Mouse (Mus musculus) embryonic facial prominence, embryonic 14.5 days (tissue): Measurements from ENCODE around the gene March4. TPM values are rescaled to one million over a fixed set of nuclear protein-coding genes. Genes with fewer than 3 reads are reported as not detected.

Source experiments
- ATAC-seq: fragments of 200-750 bp; cut with Nextera tagmentation; 2 replicates; pipeline ENCODE4 v1.8.0; 2017; ENCODE audit warnings: low read depth, moderate number of reproducible peaks, moderate TSS enrichment
- DNase-seq: peaks from one replicate; pipeline ENCODE4 v3.0.0-alpha.2; 2015; ENCODE audit warnings: low spot score
- H3K27ac ChIP-seq: fragments of 300-500 bp; sonication (generic); replicated peaks from 2 replicates; pipeline ENCODE4 v1.5.1; 2014; ENCODE audit warnings: low read depth, mild to moderate bottlenecking, low read length, moderate library complexity
- H3K27me3 ChIP-seq: fragments of 300-500 bp; sonication (generic); replicated peaks from 2 replicates; pipeline ENCODE4 v1.6.1; 2014; ENCODE audit warnings: low read length; ENCODE audit not compliant: control insufficient read depth, insufficient read depth
- H3K36me3 ChIP-seq: fragments of 300-500 bp; sonication (generic); 2 replicates; pipeline ENCODE4 v1.6.1; 2014; ENCODE audit warnings: low read length, mixed read lengths; ENCODE audit not compliant: control insufficient read depth, insufficient read depth
- H3K4me1 ChIP-seq: fragments of 300-500 bp; sonication (generic); 2 replicates; pipeline ENCODE4 v1.6.1; 2014; ENCODE audit warnings: antibody characterized with exemption, low read length; ENCODE audit not compliant: control insufficient read depth, insufficient read depth
- H3K4me2 ChIP-seq: fragments of 300-500 bp; sonication (generic); 2 replicates; pipeline ENCODE4 v1.6.1; 2014; ENCODE audit warnings: low read depth, mild to moderate bottlenecking, low read length, moderate library complexity, mixed read lengths
- H3K4me3 ChIP-seq: fragments of 300-500 bp; sonication (generic); 2 replicates; pipeline ENCODE4 v1.5.1; 2014; ENCODE audit warnings: low read depth, mild to moderate bottlenecking, low read length
- H3K9ac ChIP-seq: fragments of 300-500 bp; sonication (generic); 2 replicates; pipeline ENCODE4 v1.6.1; 2014; ENCODE audit warnings: low read depth, mild to moderate bottlenecking, low read length, moderate library complexity, mixed read lengths
- H3K9me3 ChIP-seq: fragments of 300-500 bp; sonication (generic); 2 replicates; pipeline ENCODE4 v1.6.1; 2016; ENCODE audit warnings: low read length; ENCODE audit not compliant: control insufficient read depth
- WGBS: fragments of 180-500 bp; shearing (Covaris S2); extraction: QIAGEN DNeasy Blood & Tissue Kit; methylation state at CpG from one replicate; pipeline ENCODE4 v1.1.7; 2014; 5-methylcytosine and 5-hydroxymethylcytosine counted together
- polyA plus RNA-seq: library from polyadenylated mRNA; unstranded; fragments of >200 nt; fragmentation: Nextera tagmentation; extraction: Ambion mirVana; gene quantifications from 2 replicates; pipeline ENCODE4 v1.2.1, GENCODE M21; 2014

The March4 gene
- polyA plus RNA-seq, 1 experiment from 2014 or later = 0.17 TPM

DNA sequence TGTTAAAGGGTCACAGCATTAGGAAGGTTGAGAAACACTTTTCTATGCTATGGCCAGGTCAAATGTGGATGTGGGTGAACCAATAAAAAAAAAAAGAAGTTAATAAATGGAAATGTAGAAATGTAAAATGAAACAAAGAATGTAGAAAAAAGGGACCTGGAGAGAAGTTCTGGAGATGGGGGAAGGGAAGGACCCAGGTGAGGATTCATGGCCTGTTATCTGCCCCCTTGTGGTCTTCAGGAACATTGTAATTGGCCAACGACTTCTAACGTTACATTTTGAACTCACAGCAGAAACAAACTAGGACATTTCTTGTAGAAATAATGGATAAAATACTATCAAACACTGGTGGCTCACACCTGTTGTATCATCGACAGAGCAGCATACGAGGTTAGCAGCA is 38.4 kb upstream of the March4 start:
- DNase-seq (no peak), ATAC-seq (no peak)
- H3K4me2 ChIP-seq = no peak overlapping the region
- peaks cover 6% of the 10 kb centered on the region; the same call in 1 of the 2 replicates for H3K4me1 ChIP-seq
- no peak overlapping the region for H3K4me3 ChIP-seq
- H3K36me3 ChIP-seq = no peaks in the 10 kb centered on the region
- no peaks in the 10 kb centered on the region for H3K9me3 ChIP-seq
- H3K27me3 ChIP-seq = peaks cover 11% of the 10 kb centered on the region; the same call in 1 of the 2 replicates
- no peak overlapping the region for H3K27ac ChIP-seq
- no peak overlapping the region for H3K9ac ChIP-seq
- WGBS = 51% methylated on average over 4 of the region's 4 CpGs

DNA sequence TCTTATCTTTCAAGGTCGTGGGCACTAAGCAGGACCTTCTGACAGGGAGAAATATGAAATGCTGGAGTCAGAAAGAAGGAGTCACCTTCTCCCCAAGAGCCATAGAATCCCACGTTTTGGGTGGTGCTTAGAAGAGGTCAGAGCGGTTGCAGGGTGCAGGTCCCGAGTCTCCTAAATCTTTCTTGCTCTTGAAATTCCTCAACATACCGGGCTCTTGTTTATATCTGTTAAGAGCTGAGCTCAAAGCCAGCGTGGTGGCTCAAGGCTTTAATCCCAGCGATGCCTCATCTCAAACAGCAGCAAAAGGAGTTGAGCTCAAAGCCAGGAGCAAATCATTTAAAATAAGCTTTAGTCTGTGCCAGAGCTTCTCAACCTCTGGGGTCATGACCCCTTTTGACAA is 37.9 kb upstream of the March4 start:
- DNase-seq (no peak), ATAC-seq (no peak)
- Histone ChIP-seq H3K9me3 (no peaks in the 10 kb centered on the region), H3K4me2 (no peak overlapping the region), H3K27me3 (peaks cover 11% of the 10 kb centered on the region; the same call in 1 of the 2 replicates), H3K36me3 (no peaks in the 10 kb centered on the region), H3K4me1 (peaks cover 6% of the 10 kb centered on the region; the same call in 1 of the 2 replicates), H3K27ac (no peak overlapping the region), H3K9ac (no peak overlapping the region), H3K4me3 (no peak overlapping the region)
- 59% methylated on average over 7 of the region's 7 CpGs for WGBS

DNA sequence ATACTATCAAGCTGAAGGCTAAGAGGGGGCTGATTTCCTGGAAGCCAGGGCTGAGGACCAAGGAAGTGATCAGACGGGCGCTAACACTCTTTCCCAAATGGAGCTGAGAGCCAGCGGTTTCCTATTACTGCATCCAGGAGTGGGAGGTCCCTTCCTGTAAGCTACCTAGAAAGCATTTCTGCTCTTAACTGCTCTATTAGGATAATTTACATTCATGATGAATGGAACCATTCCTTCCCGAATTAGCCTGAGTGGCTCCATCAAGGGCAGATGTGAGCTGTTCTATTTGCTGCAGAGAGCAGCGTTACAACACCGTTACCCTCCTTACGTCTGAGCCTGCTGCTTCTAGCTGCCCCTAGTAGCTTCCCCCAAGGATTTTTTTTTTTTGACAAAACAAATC is 37.3 kb upstream of the March4 start:
- Histone ChIP-seq H3K9me3 (no peaks in the 10 kb centered on the region), H3K27ac (no peak overlapping the region), H3K27me3 (peaks cover 11% of the 10 kb centered on the region; the same call in 1 of the 2 replicates), H3K36me3 (no peaks in the 10 kb centered on the region), H3K4me3 (no peak overlapping the region), H3K4me1 (peaks cover 6% of the 10 kb centered on the region; the same call in 1 of the 2 replicates), H3K9ac (no peak overlapping the region), H3K4me2 (no peak overlapping the region)
- 48% methylated on average over 7 of the region's 7 CpGs for WGBS
- no peak for ATAC-seq
- DNase-seq = no peak

DNA sequence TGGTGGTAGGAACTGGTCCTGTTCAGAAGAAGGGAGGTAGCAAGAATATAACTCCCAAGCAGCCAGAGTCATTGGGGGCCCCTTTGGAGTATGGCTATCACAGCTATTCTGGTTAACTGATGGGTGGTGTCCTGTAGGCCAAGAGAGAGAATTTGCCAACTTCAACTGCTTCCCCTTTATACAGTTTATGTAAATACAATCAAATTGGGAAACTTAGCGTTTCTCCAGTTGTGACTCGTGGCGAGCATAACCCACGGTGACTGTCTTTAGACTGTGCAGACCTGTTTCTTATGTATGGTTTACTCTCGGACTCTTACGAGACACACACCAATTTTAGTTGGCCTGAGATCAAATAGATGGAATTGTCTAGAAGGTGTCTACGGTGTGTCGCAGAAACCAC is 32.0 kb upstream of the March4 start:
- DNase-seq (no peak), ATAC-seq (no peak)
- Histone ChIP-seq H3K9ac (no peak overlapping the region), H3K4me1 (0 out of 2 replicates have a peak, but pooled peaks cover 3% of the 10 kb centered on the region), H3K9me3 (no peaks in the 10 kb centered on the region), H3K27ac (no peak overlapping the region), H3K27me3 (no peaks in the 10 kb centered on the region), H3K4me3 (no peak overlapping the region), H3K4me2 (no peak overlapping the region), H3K36me3 (no peaks in the 10 kb centered on the region)
- WGBS = 84% methylated on average over 8 of the region's 8 CpGs

DNA sequence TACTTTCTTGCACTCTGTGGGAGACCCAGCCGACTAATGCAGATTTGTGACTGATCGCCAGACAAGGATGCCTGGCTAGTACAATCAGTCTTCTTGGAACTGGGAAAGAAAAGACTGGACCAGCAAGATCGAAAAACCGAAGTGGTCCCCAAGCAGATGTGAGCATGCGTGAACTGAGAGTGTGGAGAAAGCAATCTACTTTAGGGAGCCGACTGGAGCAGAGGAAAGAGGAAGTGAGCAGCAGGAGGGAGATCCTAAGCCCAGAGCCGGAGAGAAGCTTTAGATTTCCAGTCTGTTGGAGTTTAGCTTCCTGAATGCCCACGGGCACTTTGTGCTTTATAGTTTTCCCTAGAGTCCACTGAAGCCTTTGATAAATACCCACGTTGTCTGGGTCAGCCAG is 30.3 kb upstream of the March4 start:
- 0 out of 2 replicates have a peak overlapping the region, but pooled peaks have one; percentile 31 for H3K9ac ChIP-seq
- H3K9me3 ChIP-seq = no peaks in the 10 kb centered on the region
- H3K36me3 ChIP-seq = no peaks in the 10 kb centered on the region
- no peak overlapping the region for H3K27ac ChIP-seq
- ATAC-seq (no peak), DNase-seq (peak; percentile 13)
- H3K4me3 ChIP-seq = peak overlapping the region; percentile 13; the same call in 1 of the 2 replicates
- 31% methylated on average over 9 of the region's 9 CpGs for WGBS
- H3K27me3 ChIP-seq = no peaks in the 10 kb centered on the region
- H3K4me2 ChIP-seq = peak overlapping the region; percentile 43
- 0 out of 2 replicates have a peak, but pooled peaks cover 3% of the 10 kb centered on the region for H3K4me1 ChIP-seq

DNA sequence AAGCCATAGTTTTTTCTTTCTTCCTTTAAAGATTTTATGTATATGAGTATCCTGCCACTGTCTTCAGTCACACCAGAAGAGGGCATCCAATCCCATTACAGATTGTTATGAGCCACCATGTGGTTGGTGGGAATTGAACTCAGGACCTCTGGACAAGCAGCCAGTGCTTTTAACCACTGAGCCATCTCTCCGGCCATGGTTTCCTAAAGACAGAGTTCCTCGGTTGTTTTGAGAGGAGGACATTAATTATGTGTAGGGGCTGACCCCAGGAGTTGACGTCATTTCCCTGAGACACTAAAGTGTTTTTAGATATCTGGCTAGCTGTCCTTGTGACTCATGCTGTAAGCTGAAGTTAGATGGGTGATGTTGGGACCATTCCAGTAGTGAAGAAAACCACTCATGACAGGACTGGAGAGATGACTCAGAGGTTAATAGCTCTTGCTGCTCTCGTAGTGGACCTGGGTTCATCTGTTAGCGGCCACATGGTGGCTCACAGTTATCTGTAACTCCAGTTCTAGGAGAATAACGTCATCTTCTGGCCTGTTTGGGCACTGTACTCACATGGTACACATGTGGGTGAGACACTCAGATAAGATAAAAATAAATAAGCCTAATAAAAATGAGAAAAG is 27.7 kb upstream of the March4 start:
- H3K4me2 ChIP-seq = no peak overlapping the region
- no peak overlapping the region for H3K4me3 ChIP-seq
- no peak for ATAC-seq
- H3K4me1 ChIP-seq = 0 out of 2 replicates have a peak, but pooled peaks cover 3% of the 10 kb centered on the region
- DNase-seq = no peak
- no peaks in the 10 kb centered on the region for H3K27me3 ChIP-seq
- H3K36me3 ChIP-seq = no peaks in the 10 kb centered on the region
- no peaks in the 10 kb centered on the region for H3K9me3 ChIP-seq
- no peak overlapping the region for H3K9ac ChIP-seq
- 82% methylated on average over 6 of the region's 6 CpGs for WGBS
- no peak overlapping the region for H3K27ac ChIP-seq

DNA sequence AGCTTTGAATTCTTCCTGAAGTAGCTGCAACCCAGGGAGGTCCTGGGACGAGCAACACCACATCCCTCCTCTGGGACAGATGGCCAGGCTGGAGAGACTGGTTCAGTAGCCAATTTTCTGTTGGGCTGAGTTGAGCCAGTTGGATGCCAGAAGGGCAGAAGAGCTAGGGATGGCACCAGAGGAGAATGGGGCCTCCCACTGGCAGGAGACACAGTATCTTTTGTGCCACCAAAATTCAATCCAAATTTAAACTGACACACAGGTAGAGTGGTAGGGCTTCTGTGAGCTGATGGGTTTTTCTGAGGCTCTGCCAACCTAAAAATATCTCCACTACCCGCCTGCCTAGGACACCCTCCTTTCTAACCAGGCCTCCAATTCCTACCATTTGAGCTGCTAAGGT is 21.9 kb upstream of the March4 start:
- H3K27ac ChIP-seq = no peak overlapping the region
- 37% methylated on average over 2 of the region's 2 CpGs for WGBS
- no peak overlapping the region for H3K4me3 ChIP-seq
- no peaks in the 10 kb centered on the region for H3K4me1 ChIP-seq
- no peak overlapping the region for H3K4me2 ChIP-seq
- H3K27me3 ChIP-seq = no peaks in the 10 kb centered on the region
- ATAC-seq (no peak), DNase-seq (no peak)
- H3K36me3 ChIP-seq = no peaks in the 10 kb centered on the region
- no peak overlapping the region for H3K9ac ChIP-seq
- H3K9me3 ChIP-seq = no peaks in the 10 kb centered on the region

DNA sequence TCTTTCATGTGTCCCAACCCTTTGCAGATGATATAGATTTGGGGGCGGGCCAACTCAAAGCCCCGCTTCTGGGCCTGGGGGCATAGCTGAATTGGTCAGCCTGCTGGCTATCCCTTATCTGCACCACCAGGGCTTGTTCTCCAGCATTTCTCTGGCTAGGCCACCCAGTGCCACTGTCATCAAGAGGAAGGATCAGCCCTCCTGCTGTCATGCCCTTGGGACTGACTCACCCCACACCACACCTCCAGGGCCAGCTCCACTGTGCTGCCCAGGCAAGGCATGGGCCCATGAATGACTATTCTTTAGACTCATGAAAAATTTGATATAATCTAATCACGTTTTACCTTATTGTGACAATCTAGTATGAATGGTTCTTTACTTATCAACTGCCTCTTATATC is 19.7 kb upstream of the March4 start:
- no peak overlapping the region for H3K27ac ChIP-seq
- no peak for ATAC-seq
- H3K4me2 ChIP-seq = no peak overlapping the region
- WGBS = 89% methylated on average over 3 of the region's 3 CpGs
- H3K4me3 ChIP-seq = no peak overlapping the region
- H3K9ac ChIP-seq = no peak overlapping the region
- no peaks in the 10 kb centered on the region for H3K27me3 ChIP-seq
- no peaks in the 10 kb centered on the region for H3K9me3 ChIP-seq
- no peak for DNase-seq
- no peaks in the 10 kb centered on the region for H3K4me1 ChIP-seq
- H3K36me3 ChIP-seq = no peaks in the 10 kb centered on the region

DNA sequence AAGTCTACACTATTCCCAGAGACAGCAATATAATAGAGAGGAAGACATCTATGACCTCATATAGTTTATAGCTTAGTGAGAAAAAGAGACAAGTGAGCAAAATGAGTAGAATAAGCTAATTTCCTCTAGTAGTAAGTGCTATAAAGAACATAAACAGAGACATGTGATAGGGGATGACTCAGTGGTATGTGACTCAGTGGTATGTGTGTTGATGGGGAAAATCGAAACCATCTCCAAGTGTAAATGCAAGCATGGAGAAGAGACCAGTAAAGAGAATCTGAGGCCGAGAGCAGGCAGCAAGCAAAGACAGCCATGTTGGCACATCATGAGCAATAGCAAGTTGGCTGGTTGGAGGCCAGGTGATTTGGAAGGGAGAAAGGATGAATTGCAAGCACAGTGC is 13.6 kb upstream of the March4 start:
- 76% methylated on average over 2 of the region's 2 CpGs for WGBS
- Histone ChIP-seq H3K9ac (no peak overlapping the region), H3K4me3 (no peak overlapping the region), H3K27ac (no peak overlapping the region), H3K4me2 (no peak overlapping the region), H3K9me3 (no peaks in the 10 kb centered on the region), H3K4me1 (no peaks in the 10 kb centered on the region), H3K27me3 (no peaks in the 10 kb centered on the region), H3K36me3 (no peaks in the 10 kb centered on the region)
- DNase-seq (no peak), ATAC-seq (no peak)
